Mouse (Mus musculus) brain, embryonic 14.5 days (tissue): ENCODE measurements at regions not wholly inside any gene's neighbourhood (a gene's known extent, or its start where the extent isn't known, plus 50 kb on each side); places are given as distances from the start of the nearest gene placed in this dataset.

ENCODE experiments used
- CTCF ChIP-seq: fragments of 200-500 bp; IDR thresholded peaks from 2 replicates; pipeline ENCODE4 v1.5.1; 2012; ENCODE audit warnings: inconsistent platforms, mild to moderate bottlenecking, moderate library complexity, borderline replicate concordance; ENCODE audit not compliant: insufficient read depth, insufficient read length; ENCODE audit errors: extremely low read depth
- POLR2A ChIP-seq: fragments of 200-500 bp; IDR thresholded peaks from 2 replicates; pipeline ENCODE4 v1.6.1; 2012; ENCODE audit warnings: mild to moderate bottlenecking, inconsistent platforms, borderline replicate concordance; ENCODE audit not compliant: poor library complexity, insufficient read depth, insufficient read length, severe bottlenecking; ENCODE audit errors: extremely low read depth

DNA sequence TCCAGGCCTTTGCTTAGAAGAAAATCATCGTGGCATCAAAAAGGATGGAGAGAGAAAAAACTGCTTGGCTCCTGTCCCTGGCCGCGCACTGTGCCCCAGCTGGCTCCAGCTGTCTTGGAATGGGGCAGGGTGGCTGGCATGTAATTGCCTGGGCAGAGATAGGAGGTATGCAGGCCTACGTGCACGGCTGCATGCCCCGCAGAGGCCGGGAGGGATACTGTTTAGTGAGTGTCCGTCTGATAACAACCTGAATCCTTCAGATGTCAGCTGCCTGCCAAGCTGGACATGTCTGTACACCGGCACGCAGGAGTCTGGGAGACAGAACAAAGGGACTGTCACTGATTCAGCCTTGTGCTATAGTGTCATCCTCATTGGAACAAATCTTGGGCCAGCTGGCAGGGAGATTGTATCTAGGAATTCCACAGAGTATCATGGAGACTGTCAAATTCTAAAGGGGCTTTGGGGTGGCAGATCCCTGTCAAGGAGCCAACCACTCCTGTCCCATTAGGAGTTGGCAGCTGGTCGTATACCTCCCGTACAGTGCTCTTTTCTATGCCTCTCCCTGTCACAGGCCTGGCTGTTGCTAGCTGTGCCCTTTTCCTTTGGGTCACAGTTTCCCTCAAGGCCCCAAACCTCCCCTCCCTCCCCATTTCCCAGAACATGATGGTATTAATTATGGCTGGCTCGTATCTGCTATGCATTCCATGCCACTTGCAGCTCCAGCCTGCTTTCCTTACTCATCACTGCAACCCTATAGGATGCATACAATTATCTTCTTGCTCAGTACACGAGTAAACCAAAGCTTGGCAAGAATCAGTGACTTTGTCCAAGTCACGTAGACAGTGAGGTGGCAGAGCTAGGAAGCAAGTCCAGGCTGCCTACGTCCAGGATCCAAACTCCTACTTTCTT lies 83.5 kb upstream of the Egln3 start:
- TF ChIP-seq POLR2A (no peak), CTCF (no peak)
